Mouse (Mus musculus) intestine, embryonic 15.5 days (tissue): ENCODE data around the gene Gdi1. TPM values are rescaled to one million over a fixed set of nuclear protein-coding genes. Genes with fewer than 3 reads are reported as not detected.
A peak's percentile ranks its signal among the peaks of the same experiment; 100 is the strongest.

Experiments used
- ATAC-seq: fragments of 200-750 bp; cut with Nextera tagmentation; 2 replicates; pipeline ENCODE4 v1.8.0; 2017; ENCODE audit warnings: moderate TSS enrichment, moderate library complexity
- H3K27ac ChIP-seq: fragments of 300-500 bp; sonication (generic); 2 replicates; pipeline ENCODE4 v1.5.1; 2015; ENCODE audit warnings: mild to moderate bottlenecking, inconsistent platforms
- H3K27me3 ChIP-seq: fragments of 300-500 bp; sonication (generic); replicated peaks from 2 replicates; pipeline ENCODE4 v1.6.1; 2015; ENCODE audit warnings: inconsistent platforms
- H3K36me3 ChIP-seq: fragments of 300-500 bp; sonication (generic); 2 replicates; pipeline ENCODE4 v1.6.1; 2015; ENCODE audit warnings: inconsistent platforms
- H3K4me1 ChIP-seq: fragments of 300-500 bp; sonication (generic); replicated peaks from 2 replicates; pipeline ENCODE4 v1.6.1; 2015; ENCODE audit warnings: inconsistent platforms
- H3K4me2 ChIP-seq: fragments of 300-500 bp; sonication (generic); replicated peaks from 2 replicates; pipeline ENCODE4 v1.6.1; 2015; ENCODE audit warnings: mild to moderate bottlenecking, inconsistent platforms
- H3K4me3 ChIP-seq: fragments of 300-500 bp; sonication (generic); replicated peaks from 2 replicates; pipeline ENCODE4 v1.5.1; 2015; ENCODE audit warnings: inconsistent platforms
- H3K9ac ChIP-seq: fragments of 300-500 bp; sonication (generic); 2 replicates; pipeline ENCODE4 v1.6.1; 2015; ENCODE audit warnings: inconsistent platforms
- H3K9me3 ChIP-seq: fragments of 300-500 bp; sonication (generic); 2 replicates; pipeline ENCODE4 v1.6.1; 2016; ENCODE audit warnings: inconsistent platforms
- WGBS: fragments of 180-500 bp; shearing (Covaris S2); methylation state at CpG from one replicate; pipeline ENCODE4 v1.1.7; 2015; 5-methylcytosine and 5-hydroxymethylcytosine counted together
- polyA plus RNA-seq: library from polyadenylated mRNA; unstranded; fragments of >200 nt; fragmentation: Nextera tagmentation; extraction: Ambion mirVana; gene quantifications from 2 replicates; pipeline ENCODE4 v1.2.1, GENCODE M21; 2015

Gene Gdi1
- 158 and 168 TPM in 2 replicates for polyA plus RNA-seq

DNA sequence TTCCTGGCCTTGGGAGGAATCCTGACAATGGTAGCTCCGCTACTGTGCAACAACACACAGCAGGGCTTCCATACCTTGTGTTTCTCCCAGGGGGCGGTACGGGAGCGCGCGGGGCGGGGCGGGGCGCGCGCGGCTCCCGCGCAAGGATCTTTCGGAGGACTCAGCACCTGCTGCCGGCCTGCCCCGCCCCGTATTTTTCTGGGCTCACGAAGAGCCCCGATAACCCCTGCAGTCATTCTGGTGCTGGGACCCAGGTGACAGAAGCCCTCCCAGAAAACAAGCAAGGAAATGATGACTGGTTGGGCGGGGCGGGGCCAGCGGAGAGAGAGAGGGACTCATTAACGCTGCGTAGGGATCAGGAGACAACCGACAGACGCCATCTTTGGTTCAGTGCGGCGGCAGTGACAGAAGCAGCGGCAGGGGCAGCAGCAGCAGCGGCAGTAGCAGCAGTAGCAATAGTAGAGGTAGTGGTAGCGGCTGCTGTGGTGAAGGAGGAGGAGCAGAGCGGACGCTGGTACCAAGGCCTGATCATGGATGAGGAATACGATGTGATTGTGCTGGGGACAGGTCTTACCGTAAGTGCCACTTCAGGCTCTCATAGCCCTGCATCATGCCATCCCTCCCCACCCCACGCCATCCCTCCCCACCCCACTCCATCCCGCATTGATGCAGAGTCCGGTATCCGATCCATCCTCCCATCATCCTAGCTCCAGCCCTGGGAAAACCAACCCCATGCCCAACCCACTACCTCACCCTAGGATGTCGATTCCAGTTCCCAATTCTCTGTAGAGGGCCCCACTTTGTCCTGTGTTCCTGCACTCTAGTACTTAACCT is at the start of gene Gdi1:
Gene Gdi1 (plus strand): TSS at position 132 of the 834 bp plus-strand sequence.
- 16% methylated on average over 40 of the region's 41 CpGs for WGBS
- H3K9me3 ChIP-seq: no peaks in the 10 kb centered on the region
- H3K27me3 ChIP-seq: no peaks in the 10 kb centered on the region
- no peaks in the 10 kb centered on the region; the same call in 1 of the 2 replicates for H3K36me3 ChIP-seq
- H3K4me1 ChIP-seq: no peaks in the 10 kb centered on the region
- peak within 1 kb of the TSS; percentile 62 for H3K9ac ChIP-seq
- ATAC-seq: peak; percentile 92
- H3K27ac ChIP-seq: peak within 1 kb of the TSS; percentile 60
- peak within 1 kb of the TSS; percentile 55 for H3K4me3 ChIP-seq
- H3K4me2 ChIP-seq: peak within 1 kb of the TSS; percentile 58

DNA sequence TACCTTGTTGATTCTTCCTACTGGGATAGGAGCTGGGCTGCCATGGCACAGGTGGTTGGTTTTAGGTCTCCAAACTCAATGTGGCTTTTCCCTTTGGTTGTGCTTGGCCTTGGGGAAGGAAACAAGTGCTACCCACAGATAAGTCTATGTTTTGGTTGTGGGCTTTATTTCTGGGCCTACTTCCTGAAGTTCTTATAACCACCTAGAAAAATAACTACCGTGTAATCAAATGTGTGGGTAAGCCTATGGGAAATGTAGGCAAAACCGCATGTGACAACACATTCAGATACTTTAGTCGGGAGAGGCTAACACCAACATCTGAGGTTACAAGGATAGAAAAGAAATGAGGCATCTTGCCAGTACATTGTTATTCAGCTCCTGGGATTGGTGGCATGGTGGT is 47.1 kb upstream of the Gdi1 start:
- 99% methylated on average over 3 of the region's 3 CpGs for WGBS
- ATAC-seq: no peak
- no peak overlapping the region for H3K4me2 ChIP-seq

DNA sequence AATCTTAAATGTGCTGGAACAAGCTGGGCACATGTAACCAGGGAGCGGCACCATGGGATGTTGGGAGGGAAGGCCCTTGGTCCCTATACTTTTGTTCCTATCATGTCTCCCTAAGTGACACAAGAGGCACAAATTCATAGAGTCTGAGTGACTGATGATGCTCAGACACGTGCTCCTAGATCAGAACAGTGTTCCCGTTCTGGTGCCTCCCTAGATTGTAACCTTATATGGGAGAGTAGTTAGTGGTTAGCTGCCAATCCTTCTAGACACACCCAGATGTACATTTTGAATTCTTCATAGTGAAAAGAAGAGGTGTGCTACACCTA is 35.1 kb upstream of the Gdi1 start:
- H3K9me3 ChIP-seq: no peaks in the 10 kb centered on the region
- H3K4me2 ChIP-seq: peak overlapping the region; percentile 48
- H3K9ac ChIP-seq: peak overlapping the region; percentile 26
- H3K4me3 ChIP-seq: peak overlapping the region; percentile 47
- peak; percentile 62 for ATAC-seq
- 24% methylated on average over 3 of the region's 3 CpGs for WGBS
- H3K36me3 ChIP-seq: no peaks in the 10 kb centered on the region
- no peaks in the 10 kb centered on the region for H3K4me1 ChIP-seq
- peak overlapping the region; percentile 87 for H3K27ac ChIP-seq
- no peaks in the 10 kb centered on the region for H3K27me3 ChIP-seq

More for the DNA sequence above, 47.1 kb upstream of the Gdi1 start:
- no peaks in the 10 kb centered on the region for H3K4me1 ChIP-seq
- H3K36me3 ChIP-seq: no peaks in the 10 kb centered on the region
- no peaks in the 10 kb centered on the region for H3K27me3 ChIP-seq
- H3K4me3 ChIP-seq: no peak overlapping the region
- H3K27ac ChIP-seq: no peak overlapping the region
- no peak overlapping the region for H3K9ac ChIP-seq
- no peaks in the 10 kb centered on the region for H3K9me3 ChIP-seq

DNA sequence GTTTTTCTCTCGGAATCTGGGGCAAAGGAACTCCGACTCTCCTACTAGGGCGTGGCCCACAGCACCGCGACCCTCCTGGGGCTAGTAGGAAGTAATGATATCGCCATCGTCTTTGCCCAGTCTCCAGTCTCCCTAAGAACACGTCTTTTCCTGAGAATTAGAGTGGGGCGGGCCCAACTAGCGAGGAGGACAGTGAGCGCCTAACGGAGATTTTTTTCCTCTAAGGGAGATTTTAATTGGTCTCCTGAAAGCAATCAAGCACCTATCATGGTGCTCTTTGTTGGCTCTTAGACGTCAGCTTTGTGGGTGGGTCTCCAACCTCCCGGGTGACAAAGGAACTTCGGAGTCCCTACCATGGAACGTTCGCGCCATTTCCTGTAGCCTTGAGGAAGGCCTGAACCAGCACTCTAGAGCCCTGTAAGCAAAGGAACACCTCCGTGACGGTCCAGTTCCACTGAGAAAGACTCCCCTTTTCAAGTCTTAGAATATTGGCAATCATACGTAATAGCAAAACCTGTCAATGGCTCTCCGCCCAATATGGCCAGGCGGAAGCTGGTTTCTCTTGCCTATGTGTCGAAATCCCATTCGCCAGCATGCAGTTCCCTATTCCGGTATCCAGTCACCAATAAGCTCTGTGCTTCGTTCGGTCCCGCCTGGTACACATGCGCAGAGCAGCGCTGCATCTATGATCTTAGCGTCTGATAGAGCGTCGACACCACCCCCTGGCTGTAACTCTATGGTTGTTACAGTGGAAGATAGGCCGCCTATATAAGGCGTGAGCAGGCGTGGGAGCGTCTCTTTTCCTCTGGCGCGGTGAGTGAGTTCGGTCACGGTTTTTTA is 34.5 kb upstream of the Gdi1 start, which contains the start of gene Rpl10:
Gene Rpl10 (plus strand): TSS at position 751 of the 840 bp plus-strand sequence.
- H3K4me1 ChIP-seq: no peaks in the 10 kb centered on the region
- WGBS: 15% methylated on average over 42 of the region's 42 CpGs
- H3K27me3 ChIP-seq: no peaks in the 10 kb centered on the region
- peak within 1 kb of the TSS; percentile 48 for H3K4me2 ChIP-seq
- no peaks in the 10 kb centered on the region for H3K9me3 ChIP-seq
- H3K4me3 ChIP-seq: peak within 1 kb of the TSS; percentile 47
- ATAC-seq: peak; percentile 94
- H3K36me3 ChIP-seq: no peaks in the 10 kb centered on the region
- peak within 1 kb of the TSS; percentile 87 for H3K27ac ChIP-seq
- H3K9ac ChIP-seq: peak within 1 kb of the TSS; percentile 60

DNA sequence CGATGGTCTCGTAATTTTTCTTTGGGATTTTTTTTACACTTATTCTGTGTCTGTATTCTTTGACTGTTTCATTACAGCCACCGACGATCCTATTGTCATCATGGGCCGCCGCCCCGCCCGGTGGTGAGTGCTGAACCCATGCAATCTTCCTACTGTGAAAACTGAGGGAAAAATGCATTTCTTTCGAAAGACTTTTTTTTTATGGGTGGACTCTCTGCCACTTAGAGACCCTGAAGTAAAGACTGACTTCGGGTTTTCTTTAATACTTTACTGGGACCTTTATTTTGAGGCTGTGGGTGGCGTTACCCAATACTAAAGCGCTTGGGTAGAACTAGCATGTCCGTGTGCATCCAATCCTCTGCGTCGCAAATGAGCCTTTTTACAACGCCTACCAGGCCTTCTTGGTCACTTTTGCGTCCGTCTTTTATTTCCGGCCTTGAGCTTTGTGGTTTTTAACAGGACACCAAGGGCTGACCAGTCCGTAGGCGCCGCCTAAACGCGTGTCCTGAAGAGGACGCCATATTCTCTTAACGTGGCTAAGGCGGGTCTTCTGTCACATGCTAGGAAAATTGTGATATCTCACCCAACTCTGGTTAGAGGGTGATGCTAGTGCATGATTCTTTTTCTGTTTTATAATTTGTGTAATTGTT is 33.8 kb upstream of the Gdi1 start:
- peak overlapping the region; percentile 47 for H3K4me3 ChIP-seq
- H3K27ac ChIP-seq: peak overlapping the region; percentile 77; the same call in 1 of the 2 replicates
- ATAC-seq: no peak
- no peaks in the 10 kb centered on the region for H3K36me3 ChIP-seq
- peak overlapping the region; percentile 48 for H3K4me2 ChIP-seq
- H3K9ac ChIP-seq: peak overlapping the region; percentile 60
- WGBS: 18% methylated on average over 27 of the region's 27 CpGs
- H3K27me3 ChIP-seq: no peaks in the 10 kb centered on the region
- H3K4me1 ChIP-seq: no peaks in the 10 kb centered on the region
- H3K9me3 ChIP-seq: no peaks in the 10 kb centered on the region

DNA sequence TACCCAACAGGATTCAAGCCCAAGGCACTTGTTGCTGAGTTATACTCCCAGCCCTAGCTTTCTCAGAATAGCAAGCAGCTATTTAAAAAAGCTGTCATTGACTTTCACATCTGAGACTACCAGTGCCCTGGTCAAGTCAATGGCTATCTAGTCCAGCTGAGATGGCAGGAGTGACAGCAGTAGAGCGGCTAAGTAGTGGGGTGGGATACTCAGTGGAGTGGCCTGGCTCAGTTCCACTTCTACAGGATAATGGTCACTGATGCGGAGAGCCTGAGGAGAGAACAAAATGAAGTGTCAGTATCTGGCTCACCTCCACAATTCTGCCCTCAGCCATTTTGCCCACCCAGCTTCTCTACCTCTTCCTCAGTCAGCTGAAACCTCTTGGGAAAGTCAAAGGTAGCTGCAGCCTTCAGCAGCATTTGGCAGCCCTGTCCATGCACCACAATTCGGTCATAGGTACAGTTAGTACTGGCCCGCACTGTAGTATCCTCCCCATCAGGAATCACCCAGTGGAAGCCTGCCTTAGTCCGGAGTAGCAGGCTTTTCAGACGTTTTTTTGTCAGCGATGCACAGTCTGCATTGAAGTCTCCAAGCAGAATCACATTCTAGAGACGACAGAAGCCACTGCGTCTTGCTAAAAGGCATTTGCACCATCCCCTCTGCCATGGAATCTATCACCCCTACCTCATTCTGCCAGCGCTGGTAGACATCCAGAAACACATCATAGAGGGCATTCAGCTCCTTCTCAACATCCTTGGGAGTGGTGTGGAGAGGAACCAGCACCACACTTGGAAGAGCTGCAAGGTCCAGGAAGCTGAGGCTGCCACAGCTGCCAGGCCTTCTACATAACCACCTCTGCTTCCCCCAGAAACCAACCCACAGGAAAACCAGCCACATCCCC is 31.1 kb upstream of the Gdi1 start:
- Histone ChIP-seq H3K4me2 (no peak overlapping the region), H3K27ac (no peak overlapping the region), H3K36me3 (no peaks in the 10 kb centered on the region), H3K27me3 (no peaks in the 10 kb centered on the region), H3K4me1 (no peaks in the 10 kb centered on the region), H3K9ac (no peak overlapping the region), H3K4me3 (no peak overlapping the region), H3K9me3 (no peaks in the 10 kb centered on the region)
- 38% methylated on average over 10 of the region's 10 CpGs for WGBS
- no peak for ATAC-seq

DNA sequence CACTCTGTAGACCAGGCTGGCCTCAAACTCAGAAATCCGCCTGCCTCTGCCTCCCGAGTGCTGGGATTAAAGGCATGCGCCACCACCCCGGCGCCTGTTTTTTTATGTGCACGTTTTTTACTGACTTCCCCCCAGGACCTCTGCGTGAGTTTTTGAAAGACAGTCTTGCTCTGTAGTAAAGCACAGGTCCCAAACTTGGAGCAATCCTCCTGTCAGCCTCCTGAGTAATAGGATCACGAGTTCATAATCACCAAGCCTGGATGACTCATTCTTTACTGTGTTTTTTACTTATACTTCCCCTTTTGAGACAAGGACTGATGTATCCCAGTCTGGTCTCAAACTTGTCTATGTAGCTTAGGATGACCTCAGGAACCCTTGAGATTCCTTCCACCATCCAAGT is 26.9 kb upstream of the Gdi1 start:
- H3K4me2 ChIP-seq: no peak overlapping the region
- H3K4me1 ChIP-seq: no peaks in the 10 kb centered on the region
- WGBS: 71% methylated on average over 8 of the region's 8 CpGs
- no peak overlapping the region for H3K27ac ChIP-seq
- no peaks in the 10 kb centered on the region for H3K27me3 ChIP-seq
- H3K36me3 ChIP-seq: no peaks in the 10 kb centered on the region
- no peak overlapping the region for H3K4me3 ChIP-seq
- H3K9me3 ChIP-seq: no peaks in the 10 kb centered on the region
- H3K9ac ChIP-seq: no peak overlapping the region
- ATAC-seq: no peak

DNA sequence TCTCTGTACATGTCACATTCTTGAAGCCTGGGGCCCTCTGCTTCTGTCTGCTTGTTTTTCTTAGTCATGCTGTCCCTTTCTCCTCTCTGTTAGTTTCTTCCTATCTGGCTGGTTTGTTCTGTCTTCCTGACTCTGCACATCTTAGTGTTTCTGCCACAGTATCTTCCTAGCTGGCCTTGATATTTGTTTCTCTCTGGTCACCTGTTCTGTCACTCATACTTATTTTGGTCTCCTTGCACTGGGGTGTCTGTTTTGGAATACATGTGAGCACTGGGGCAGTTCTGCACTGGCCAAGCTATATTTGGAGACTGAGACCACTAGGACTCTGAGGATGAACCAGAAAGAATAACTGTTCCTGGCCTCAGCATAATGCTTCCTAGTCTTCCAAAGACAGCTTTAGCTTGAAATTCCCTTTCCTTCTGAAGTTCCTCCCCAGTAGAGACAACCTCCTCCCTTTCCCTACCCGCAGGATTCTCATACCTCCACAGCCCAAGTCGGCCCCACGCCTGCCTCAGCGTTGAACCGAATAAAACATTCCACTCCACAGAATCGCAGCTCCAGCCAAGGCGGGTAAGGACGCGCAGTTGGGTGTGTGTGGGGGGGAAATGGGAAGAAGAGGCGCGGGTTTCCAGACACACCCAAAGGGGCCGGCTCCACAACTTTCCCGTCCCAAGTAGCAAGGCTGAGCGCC is 23.6 kb upstream of the Gdi1 start:
- peak overlapping the region; percentile 54 for H3K4me3 ChIP-seq
- 16% methylated on average over 14 of the region's 14 CpGs for WGBS
- H3K27ac ChIP-seq: peak overlapping the region; percentile 86
- H3K9me3 ChIP-seq: no peaks in the 10 kb centered on the region
- no peaks in the 10 kb centered on the region for H3K27me3 ChIP-seq
- no peaks in the 10 kb centered on the region for H3K4me1 ChIP-seq
- no peaks in the 10 kb centered on the region for H3K36me3 ChIP-seq
- peak overlapping the region; percentile 47 for H3K9ac ChIP-seq
- peak overlapping the region; percentile 68 for H3K4me2 ChIP-seq
- ATAC-seq: no peak

DNA sequence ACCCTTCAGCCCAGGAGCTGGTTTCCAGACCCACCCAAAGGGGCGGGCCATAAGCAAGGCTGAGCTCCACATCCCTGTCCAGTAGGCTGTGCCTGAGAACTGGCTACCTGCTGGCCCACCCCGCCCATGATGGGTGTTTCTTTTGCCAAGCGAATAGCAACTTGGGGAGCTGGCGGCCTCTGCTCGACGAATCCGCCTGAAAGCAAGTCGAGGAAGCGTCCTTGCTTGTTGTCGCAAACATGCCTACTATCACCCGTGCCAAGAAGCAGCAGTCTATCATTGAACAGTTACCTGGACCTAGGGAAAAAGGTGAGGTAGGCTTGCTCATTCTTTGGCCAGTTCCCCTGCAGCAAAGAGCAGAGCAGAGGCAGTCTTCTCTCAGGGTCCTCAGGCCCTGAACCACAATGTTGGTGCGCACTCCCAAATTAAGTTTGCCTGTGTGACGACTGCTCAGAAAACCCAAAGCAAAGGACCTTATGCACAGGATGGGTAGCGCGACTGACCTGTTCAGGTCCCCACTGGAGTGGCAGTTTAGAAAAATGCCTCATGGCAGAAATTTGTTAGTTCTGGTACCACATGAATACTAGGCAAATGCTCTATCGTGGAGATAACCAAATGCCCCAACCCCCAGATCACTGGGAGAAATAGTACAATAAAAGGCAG is 22.9 kb upstream of the Gdi1 start, which contains the start of the genes Taz and Dnase1l1:
Gene Taz (plus strand): TSS at position 181 of the 663 bp plus-strand sequence.
Gene Dnase1l1 (minus strand): TSS at position 606 of the 663 bp plus-strand sequence.
- Histone ChIP-seq H3K36me3 (no peaks in the 10 kb centered on the region), H3K9ac (peak within 1 kb of the TSS; percentile 59), H3K27me3 (no peaks in the 10 kb centered on the region), H3K4me3 (peak within 1 kb of the TSS; percentile 54), H3K27ac (peak within 1 kb of the TSS; percentile 86), H3K4me1 (no peaks in the 10 kb centered on the region), H3K9me3 (no peaks in the 10 kb centered on the region), H3K4me2 (peak within 1 kb of the TSS; percentile 68)
- WGBS: 20% methylated on average over 16 of the region's 16 CpGs
- ATAC-seq: peak; percentile 96

DNA sequence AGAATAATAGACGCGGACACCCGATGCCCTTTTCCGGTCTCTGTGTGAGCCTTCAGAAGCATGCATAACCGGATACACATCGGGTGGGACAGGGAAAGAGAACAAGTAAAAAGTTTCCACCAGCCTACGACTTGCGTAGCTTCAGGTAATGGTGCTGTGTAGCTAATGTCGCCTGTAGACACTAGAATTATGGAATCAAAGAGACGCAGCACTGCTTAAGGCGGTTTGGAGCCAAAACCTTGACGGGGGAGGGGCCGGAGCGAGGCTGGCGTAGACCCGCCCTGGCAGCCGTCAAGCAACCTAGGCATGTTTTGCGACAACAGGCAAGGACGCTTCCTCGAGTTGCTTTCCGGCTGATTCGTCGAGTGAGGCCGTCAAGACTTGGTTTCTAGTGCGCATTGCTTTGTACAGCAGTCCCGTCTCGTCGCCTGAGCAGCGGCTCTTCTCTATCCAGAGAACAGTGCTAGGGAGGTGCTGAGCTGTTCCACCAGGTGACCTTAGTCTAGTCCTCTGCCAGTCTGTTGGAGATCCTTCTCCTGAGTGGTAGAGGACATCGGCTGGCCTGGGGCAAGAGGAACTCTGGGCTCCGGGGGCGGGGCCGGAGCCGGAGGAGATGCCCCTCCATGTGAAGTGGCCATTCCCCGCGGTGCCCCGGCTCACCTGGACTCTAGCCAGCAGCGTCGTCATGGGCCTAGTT is 22.3 kb upstream of the Gdi1 start:
- peak; percentile 71 for ATAC-seq
- H3K4me1 ChIP-seq: no peaks in the 10 kb centered on the region
- no peaks in the 10 kb centered on the region for H3K36me3 ChIP-seq
- WGBS: 21% methylated on average over 39 of the region's 39 CpGs
- peak overlapping the region; percentile 86 for H3K27ac ChIP-seq
- peak overlapping the region; percentile 68 for H3K4me2 ChIP-seq
- peak overlapping the region; percentile 59 for H3K9ac ChIP-seq
- no peaks in the 10 kb centered on the region for H3K9me3 ChIP-seq
- no peaks in the 10 kb centered on the region for H3K27me3 ChIP-seq
- peak overlapping the region; percentile 54 for H3K4me3 ChIP-seq
